Mouse (Mus musculus) brain, embryonic 14.5 days (tissue): ENCODE results near the gene Hsd17b7. TPM values are rescaled to one million over a fixed set of nuclear protein-coding genes. Genes with fewer than 3 reads are reported as not detected.

Experiments used
- DNase-seq: peaks from one replicate; pipeline ENCODE4 v3.0.0-alpha.2; 2011; ENCODE audit warnings: low read depth
- CTCF ChIP-seq: fragments of 200-500 bp; IDR thresholded peaks from 2 replicates; pipeline ENCODE4 v1.5.1; 2012; ENCODE audit warnings: inconsistent platforms, mild to moderate bottlenecking, moderate library complexity, borderline replicate concordance; ENCODE audit not compliant: insufficient read depth, insufficient read length; ENCODE audit errors: extremely low read depth
- POLR2A ChIP-seq: fragments of 200-500 bp; IDR thresholded peaks from 2 replicates; pipeline ENCODE4 v1.6.1; 2012; ENCODE audit warnings: mild to moderate bottlenecking, inconsistent platforms, borderline replicate concordance; ENCODE audit not compliant: poor library complexity, insufficient read depth, insufficient read length, severe bottlenecking; ENCODE audit errors: extremely low read depth
- polyA plus RNA-seq: library from polyadenylated mRNA; depleted of rRNA; stranded (reverse); fragments of >200 nt; gene quantifications from 2 replicates; pipeline ENCODE4 v1.2.3, GENCODE M21; 2012; rRNA removed

Hsd17b7 gene
- polyA plus RNA-seq, 1 experiment, result 14.6 TPM

DNA sequence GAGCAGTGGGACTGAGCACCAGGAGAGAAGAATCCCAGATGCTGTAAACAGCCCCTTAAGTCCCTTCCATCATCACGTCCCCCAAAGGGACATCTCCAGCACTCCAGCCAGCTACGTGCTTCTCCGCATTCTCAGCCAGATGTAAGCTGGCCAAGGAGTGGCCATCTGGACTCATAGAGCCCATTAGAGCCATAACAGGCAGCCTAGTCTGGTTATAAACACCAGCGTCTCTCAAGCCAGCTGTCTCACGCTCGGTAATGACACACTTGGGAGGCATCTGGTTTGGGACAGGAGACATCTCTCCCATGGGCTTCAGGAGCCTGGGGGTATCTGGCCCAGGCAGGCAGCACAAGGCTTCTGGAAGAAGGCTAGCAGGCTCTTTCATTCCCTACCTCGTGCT is 52.4 kb downstream of the Hsd17b7 start:
- no peak for TF ChIP-seq CTCF
- TF ChIP-seq POLR2A, result no peak
- DNase-seq, result peak; percentile 55

DNA sequence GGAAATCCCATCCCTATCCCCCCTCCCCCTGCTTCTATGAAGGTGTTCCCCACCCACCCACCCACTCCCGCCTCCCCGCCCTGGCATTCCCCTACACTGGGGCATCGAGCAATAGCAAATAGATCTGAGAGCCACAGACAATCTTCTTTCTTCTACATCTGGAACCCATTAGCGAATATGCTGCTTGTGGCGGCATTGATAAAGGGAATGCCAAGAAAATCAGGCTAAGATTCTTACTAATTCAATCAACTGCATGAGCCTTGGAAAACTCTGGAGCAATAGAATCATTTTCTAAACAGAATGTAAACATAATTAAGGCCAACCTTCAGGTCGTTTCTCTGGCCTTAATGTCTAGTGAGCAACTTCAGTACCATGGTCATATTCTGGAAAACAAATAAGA is 57.5 kb downstream of the Hsd17b7 start:
- TF ChIP-seq POLR2A (no peak), CTCF (no peak)
- DNase-seq, result no peak

DNA sequence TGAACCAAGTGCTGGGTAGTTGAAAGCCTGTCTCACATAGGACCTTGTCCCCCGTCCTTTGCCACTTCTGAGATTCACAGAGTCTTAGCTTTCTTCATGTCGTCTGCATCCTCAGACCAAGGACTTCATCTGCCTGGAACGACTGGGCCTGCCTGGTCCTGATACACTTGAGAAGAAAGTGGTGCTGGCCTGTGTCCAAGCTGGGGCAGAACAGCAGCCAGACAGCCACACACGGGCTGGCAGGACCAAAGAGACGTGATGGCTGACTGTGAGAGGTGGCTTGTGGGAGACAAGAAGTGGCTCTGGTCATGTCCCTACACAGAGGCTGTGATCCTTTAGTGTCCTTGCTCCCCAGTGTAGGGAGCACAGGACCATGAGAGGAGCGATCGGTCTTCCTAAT is 58.3 kb downstream of the Hsd17b7 start:
- TF ChIP-seq CTCF, result no peak
- TF ChIP-seq POLR2A, result no peak
- no peak for DNase-seq

DNA sequence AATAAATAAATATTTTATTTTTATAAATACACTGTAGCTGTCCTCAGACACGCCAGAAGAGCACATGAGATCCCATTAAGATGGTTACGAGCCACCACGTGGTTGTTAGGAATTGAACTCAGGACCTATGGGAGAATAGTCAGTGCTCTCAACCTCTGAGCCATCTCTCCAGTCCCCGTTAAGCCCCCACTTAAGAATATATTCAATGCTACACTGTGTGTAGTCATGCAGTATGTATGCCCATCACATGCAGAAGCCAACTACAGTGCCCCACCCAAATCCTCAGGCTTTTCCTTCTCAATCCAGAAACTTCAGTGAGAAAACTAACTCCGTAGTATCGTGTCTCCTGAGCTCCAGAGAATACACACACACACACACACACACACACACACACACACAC is 59.4 kb downstream of the Hsd17b7 start:
- DNase-seq, result no peak
- no peak for TF ChIP-seq CTCF
- TF ChIP-seq POLR2A, result no peak

DNA sequence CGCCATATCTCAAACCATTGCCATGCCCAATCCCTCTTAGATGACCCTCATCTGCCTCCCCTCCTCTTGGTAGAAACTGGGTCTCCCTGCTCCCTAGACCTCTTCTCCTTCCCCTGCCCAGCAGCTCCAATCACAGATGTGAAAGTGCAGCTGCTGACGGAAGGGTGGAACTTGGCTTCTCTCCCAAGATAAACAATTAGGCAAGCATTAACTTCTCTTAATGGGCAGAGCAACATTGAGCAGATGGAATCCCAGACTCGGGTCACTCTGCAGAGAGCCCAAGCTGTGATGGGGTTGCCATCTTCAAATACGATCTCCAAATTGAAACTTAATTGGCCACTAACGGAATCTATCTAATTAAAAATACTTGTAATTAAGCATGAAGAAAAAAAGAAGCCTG is 59.9 kb downstream of the Hsd17b7 start:
- TF ChIP-seq POLR2A (no peak), CTCF (no peak)
- DNase-seq, result peak; percentile 67

DNA sequence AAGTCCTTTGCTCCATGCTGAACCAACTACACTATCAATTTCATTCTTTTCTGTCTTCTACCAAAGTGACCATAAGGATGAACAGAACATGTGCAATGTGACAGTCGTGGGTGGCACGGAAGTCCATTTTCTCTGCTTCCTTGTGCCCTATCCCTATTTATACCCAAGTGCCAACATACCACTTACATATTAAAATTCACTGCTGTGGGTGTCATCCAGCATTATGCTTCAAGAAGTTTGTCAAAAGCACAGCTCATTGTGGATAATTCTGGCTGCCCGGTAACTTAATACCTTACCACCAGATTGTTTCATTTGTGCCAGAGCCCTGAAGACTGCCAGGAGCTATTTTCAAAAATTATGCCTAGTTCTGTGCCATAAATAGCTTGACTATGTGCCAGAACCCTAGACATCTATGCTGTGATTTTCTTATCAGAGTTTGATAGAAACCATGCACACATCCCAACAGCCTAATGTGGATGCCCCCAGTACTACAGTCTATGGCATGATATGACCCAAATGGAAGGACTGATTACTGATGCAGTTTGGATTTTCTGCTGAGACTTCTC is 68.2 kb downstream of the Hsd17b7 start:
- no peak for DNase-seq
- no peak for TF ChIP-seq POLR2A
- TF ChIP-seq CTCF, result no peak

Other genes starting within 250 kb of the Hsd17b7 start
- 24.3 and 29.0 TPM in 2 replicates for gene Rgs4, start 221.6 kb downstream of the Hsd17b7 start, polyA plus RNA-seq
- 6.3 and 8.5 TPM in 2 replicates for gene Ccdc190, start 40.6 kb downstream of the Hsd17b7 start, polyA plus RNA-seq
- 5.0 and 8.2 TPM in 2 replicates for gene Ddr2, start 141.5 kb upstream of the Hsd17b7 start, polyA plus RNA-seq
- gene Uap1, start 205.7 kb upstream of the Hsd17b7 start, polyA plus RNA-seq, result 31.2 and 34.0 TPM in 2 replicates
- 21.8 and 26.2 TPM in 2 replicates for gene Uhmk1, start 246.2 kb upstream of the Hsd17b7 start, polyA plus RNA-seq